Mouse (Mus musculus) CH12.LX (cell line): ENCODE results near the gene Dcps. TPM values are rescaled to one million over a fixed set of nuclear protein-coding genes. Genes with fewer than 3 reads are reported as not detected.

Source experiments
- DNase-seq: peaks from one replicate; pipeline ENCODE4 v3.0.0-alpha.2; 2013; ENCODE audit errors: extremely low read depth
- H3K27ac ChIP-seq: 2 replicates; pipeline ENCODE4 v1.5.1; 2012; ENCODE audit warnings: low read depth, mild to moderate bottlenecking, control low read depth, moderate library complexity; ENCODE audit not compliant: insufficient read depth
- H3K27me3 ChIP-seq: replicated peaks from 2 replicates; pipeline ENCODE3; 2012; ENCODE audit warnings: inconsistent platforms
- H3K36me3 ChIP-seq, 2 experiments: replicated peaks in 1 of 2; 2 replicates each; pipeline versions ENCODE3 to v1.6.1; 2012; ENCODE audit warnings: inconsistent platforms in 1 of 2, low read length in 1 of 2, mild to moderate bottlenecking in 1 of 2, mixed read lengths in 1 of 2, moderate library complexity in 1 of 2; ENCODE audit not compliant: control insufficient read depth in 1 of 2, insufficient read depth in 1 of 2
- H3K4me1 ChIP-seq, 2 experiments: 2 replicates each; pipeline ENCODE4 v1.6.1; 2012; ENCODE audit warnings: inconsistent platforms in 1 of 2, moderate library complexity in 1 of 2; ENCODE audit not compliant: insufficient read depth in 2 of 2, control insufficient read depth in 1 of 2
- H3K4me2 ChIP-seq: 2 replicates; pipeline ENCODE4 v1.6.1; 2012; ENCODE audit warnings: low read depth, mild to moderate bottlenecking, control low read depth; ENCODE audit not compliant: poor library complexity, insufficient read depth, severe bottlenecking
- H3K4me3 ChIP-seq, 3 experiments: fragments of 150-350 bp in 1 of 3; sonication (generic) in 1 of 3; replicated peaks in 1 of 3; 2 replicates each; pipeline versions ENCODE3 to v1.5.1; 2011 to 2012; ENCODE audit warnings: low read depth in 2 of 3, low read length in 2 of 3, mild to moderate bottlenecking in 2 of 3, moderate library complexity in 2 of 3, control low read depth in 1 of 3, improper control_type of control experiment in 1 of 3, inconsistent platforms in 1 of 3, mixed read lengths in 1 of 3; ENCODE audit not compliant: poor library complexity in 1 of 3
- H3K79me2 ChIP-seq: replicated peaks from 2 replicates; pipeline ENCODE4 v1.6.1; 2012; ENCODE audit warnings: mild to moderate bottlenecking, moderate library complexity; ENCODE audit not compliant: control insufficient read depth, poor library complexity, insufficient read depth, severe bottlenecking; ENCODE audit errors: extremely low read depth
- H3K9ac ChIP-seq: 2 replicates; pipeline ENCODE4 v1.6.1; 2012; ENCODE audit warnings: low read depth, mild to moderate bottlenecking, control low read depth, moderate library complexity; ENCODE audit not compliant: insufficient read depth
- H3K9me3 ChIP-seq: replicated peaks from 2 replicates; pipeline ENCODE3; 2012; ENCODE audit warnings: low read length, inconsistent platforms, mixed read lengths
- CHD1 ChIP-seq: IDR thresholded peaks from 2 replicates; pipeline ENCODE4 v1.6.1; 2012; ENCODE audit warnings: low read depth, low read length, improper control_type of control experiment, inconsistent platforms
- E2F4 ChIP-seq: IDR thresholded peaks from 2 replicates; pipeline ENCODE4 v1.6.1; 2011; ENCODE audit warnings: low read depth, low read length, improper control_type of control experiment; ENCODE audit not compliant: insufficient replicate concordance
- ELF1 ChIP-seq: IDR thresholded peaks from 2 replicates; pipeline ENCODE4 v1.6.1; 2014; ENCODE audit warnings: low read depth, mild to moderate bottlenecking, inconsistent platforms, low read length, improper control_type of control experiment
- EP300 ChIP-seq: IDR thresholded peaks from 2 replicates; pipeline ENCODE4 v1.6.1; 2011; ENCODE audit warnings: low read length, improper control_type of control experiment
- ETS1 ChIP-seq: conservative IDR thresholded peaks from 2 replicates; pipeline ENCODE4 v1.6.1; 2012; ENCODE audit warnings: low read depth, mild to moderate bottlenecking, inconsistent platforms, low read length, improper control_type of control experiment, moderate library complexity
- GABPA ChIP-seq: IDR thresholded peaks from 2 replicates; pipeline ENCODE4 v1.6.1; 2012; ENCODE audit warnings: low read depth, low read length, improper control_type of control experiment, inconsistent platforms; ENCODE audit not compliant: insufficient replicate concordance
- KAT2A ChIP-seq: IDR thresholded peaks from 2 replicates; pipeline ENCODE4 v1.6.1; 2012; ENCODE audit warnings: low read length, improper control_type of control experiment, inconsistent platforms; ENCODE audit not compliant: insufficient replicate concordance
- MAFK ChIP-seq: IDR thresholded peaks from 2 replicates; pipeline ENCODE4 v1.6.1; 2011; ENCODE audit warnings: low read length, improper control_type of control experiment; ENCODE audit not compliant: insufficient replicate concordance
- MAX ChIP-seq: IDR thresholded peaks from 2 replicates; pipeline ENCODE4 v1.6.1; 2011; ENCODE audit warnings: low read length, improper control_type of control experiment
- MAZ ChIP-seq: IDR thresholded peaks from 2 replicates; pipeline ENCODE4 v1.6.1; 2012; ENCODE audit warnings: low read depth, mild to moderate bottlenecking, inconsistent platforms, low read length, improper control_type of control experiment, moderate library complexity
- MYC ChIP-seq: IDR thresholded peaks from 2 replicates; pipeline ENCODE4 v1.6.1; 2011; ENCODE audit warnings: low read depth, mild to moderate bottlenecking, improper control_type of control experiment, low read length
- NRF1 ChIP-seq: IDR thresholded peaks from 2 replicates; pipeline ENCODE4 v1.6.1; 2014; ENCODE audit warnings: low read depth, mild to moderate bottlenecking, inconsistent platforms, low read length, improper control_type of control experiment, moderate library complexity
- PAX5 ChIP-seq: IDR thresholded peaks from 2 replicates; pipeline ENCODE4 v1.6.1; 2012; ENCODE audit warnings: low read length, inconsistent platforms, mixed read lengths
- POLR2A ChIP-seq: IDR thresholded peaks from 2 replicates; pipeline ENCODE4 v1.6.1; 2011; ENCODE audit warnings: low read depth, mild to moderate bottlenecking, improper control_type of control experiment, low read length
- RCOR1 ChIP-seq: conservative IDR thresholded peaks from 2 replicates; pipeline ENCODE4 v1.6.1; 2012; ENCODE audit warnings: low read depth, mild to moderate bottlenecking, inconsistent platforms, low read length, improper control_type of control experiment
- SIN3A ChIP-seq: IDR thresholded peaks from 2 replicates; pipeline ENCODE4 v1.6.1; 2012; ENCODE audit warnings: low read length, improper control_type of control experiment, inconsistent platforms
- TBP ChIP-seq: conservative IDR thresholded peaks from 2 replicates; pipeline ENCODE4 v1.6.1; 2011; ENCODE audit warnings: low read depth, low read length, improper control_type of control experiment
- TCF12 ChIP-seq: IDR thresholded peaks from 2 replicates; pipeline ENCODE4 v1.6.1; 2014; ENCODE audit warnings: low read depth, mild to moderate bottlenecking, inconsistent platforms, low read length, improper control_type of control experiment
- UBTF ChIP-seq: IDR thresholded peaks from 2 replicates; pipeline ENCODE4 v1.6.1; 2012; ENCODE audit warnings: low read depth, mild to moderate bottlenecking, inconsistent platforms, low read length, improper control_type of control experiment, moderate library complexity
- USF1 ChIP-seq: IDR thresholded peaks from 2 replicates; pipeline ENCODE4 v1.6.1; 2014; ENCODE audit warnings: low read depth, mild to moderate bottlenecking, inconsistent platforms, low read length, improper control_type of control experiment
- ZC3H11A ChIP-seq: IDR thresholded peaks from 2 replicates; pipeline ENCODE4 v1.6.1; 2012; ENCODE audit warnings: low read depth, mild to moderate bottlenecking, inconsistent platforms, low read length, improper control_type of control experiment
- ZKSCAN1 ChIP-seq: IDR thresholded peaks from 2 replicates; pipeline ENCODE4 v1.6.1; 2012; ENCODE audit warnings: low read depth, inconsistent platforms, low read length, improper control_type of control experiment, borderline replicate concordance
- ZMIZ1 ChIP-seq: IDR thresholded peaks from 2 replicates; pipeline ENCODE4 v1.6.1; 2012; ENCODE audit warnings: low read depth, mild to moderate bottlenecking, inconsistent platforms, low read length, improper control_type of control experiment
- ZNF384 ChIP-seq: IDR thresholded peaks from 2 replicates; pipeline ENCODE4 v1.6.1; 2012; ENCODE audit warnings: low read depth, low read length, improper control_type of control experiment, inconsistent platforms
- dilution Hi-C: fragments of 300-500 bp; cut with MboI; formaldehyde crosslinking; loops from 2 replicates; pipeline ENCODE4 v1.14.3; 2020; ENCODE audit warnings: low sequenced_read_pairs; ENCODE audit not compliant: extremely low pct_unique_long_range_greater_than_20kb, extremely low pct_ligation_motif_present
- in situ Hi-C: fragments of 300-500 bp; cut with MboI; formaldehyde crosslinking; loops from 3 replicates; pipeline ENCODE4 v1.14.3; 2019; ENCODE audit warnings: low sequenced_read_pairs, low pct_ligation_motif_present, low pct_unique_long_range_greater_than_20kb, mixed read lengths
- polyA plus RNA-seq: library from polyadenylated mRNA; unstranded; fragments of >175 nt; gene quantifications from 2 replicates; pipeline ENCODE4 v1.2.1, GENCODE M21; 2012; ENCODE audit warnings: low read depth; ENCODE audit not compliant: insufficient read length
- total RNA-seq, 2 experiments: library from RNA; depleted of rRNA; stranded (reverse); fragments of 300-350 nt in 1 of 2; fragments of >200 nt in 1 of 2; gene quantifications; 2 replicates each; pipeline ENCODE4 v1.2.3; 2012 to 2014

The Dcps gene
- total and polyA plus RNA-seq, 3 experiments: 64.3 to 113 (median 94.3) TPM

GRCm38 (mm10) chr9:35192983-35193542, 17.2 kb upstream of the Dcps start:
- Histone ChIP-seq H3K4me2 (no peak overlapping the region), H3K79me2 (peaks cover 22% of the 10 kb centered on the region), H3K36me3 (peaks cover 35 to 73% of the 10 kb centered on the region in 2 experiments), H3K4me3 (no peak overlapping the region), H3K4me1 (peaks cover 0 to 27% of the 10 kb centered on the region in 2 experiments; a peak in 2 of 4 replicates), H3K27me3 (no peaks in the 10 kb centered on the region), H3K9me3 (no peaks in the 10 kb centered on the region)
- in situ Hi-C loops: no loop called here
- dilution Hi-C loops: no loop called here
- DNase-seq: no peak
- TF ChIP-seq POLR2A (no peak), TBP (no peak), RCOR1 (no peak), MAFK (no peak), SIN3A (no peak), USF1 (no peak), NRF1 (no peak), ELF1 (no peak), ZC3H11A (no peak), E2F4 (no peak), CHD1 (no peak), MAX (no peak), ETS1 (no peak), TCF12 (no peak), GABPA (no peak), EP300 (no peak), KAT2A (no peak)
- TF ChIP-seq, all 38 proteins: peak for 0
- Histone ChIP-seq H3K9ac (no peak overlapping the region), H3K27ac (no peak overlapping the region)

- Histone ChIP-seq H3K27me3 (no peaks in the 10 kb centered on the region), H3K4me1 (peaks cover 17 to 47% of the 10 kb centered on the region in 2 experiments), H3K4me3 (no peak overlapping the region), H3K27ac (no peak overlapping the region), H3K4me2 (no peak overlapping the region), H3K9ac (no peak overlapping the region), H3K9me3 (no peaks in the 10 kb centered on the region), H3K36me3 (peaks cover 52 to 68% of the 10 kb centered on the region in 2 experiments), H3K79me2 (peaks cover 4% of the 10 kb centered on the region; the same call in 1 of the 2 replicates)
- no peak for DNase-seq
- TF ChIP-seq E2F4 (no peak), ZKSCAN1 (no peak), ZNF384 (no peak), ZMIZ1 (no peak), SIN3A (no peak), NRF1 (no peak), ZC3H11A (no peak), UBTF (no peak), TBP (no peak), MAX (no peak), PAX5 (no peak), MAFK (no peak), KAT2A (no peak), MAZ (no peak), MYC (no peak), ETS1 (no peak)
- dilution Hi-C loops (no loop called here), in situ Hi-C loops (no loop called here)
Measured at GRCm38 (mm10) chr9:35188700-35189099, 12.8 kb upstream of the Dcps start.
